Mouse (Mus musculus): ENCODE measurements around the gene Mfn1.

- no peak for TF ChIP-seq POLR2A (IDR thresholded peaks at IDR 0.05; ENCODE audit: borderline replicate concordance, insufficient read depth, low read length)
- TF ChIP-seq CTCF (IDR thresholded peaks at IDR 0.05; ENCODE audit: borderline replicate concordance, insufficient read depth, low read depth, low read length): no peak
Measured at GRCm38 (mm10) chr3:32500346-32500745, 28.9 kb upstream of the Mfn1 start.

Data from cerebellum, adult 2 months (tissue).